Mouse (Mus musculus): ENCODE measurements around the gene Fam151a.

GRCm38 (mm10) chr4:106751726-106752125 is 18.0 kb downstream of the Fam151a start:
- TF ChIP-seq KAT2A (IDR thresholded peaks at IDR 0.05; ENCODE audit: insufficient replicate concordance, low read length) (no peak), TCF12 (IDR thresholded peaks at IDR 0.05; ENCODE audit: low read depth, low read length) (no peak), CTCF (conservative IDR thresholded peaks at IDR 0.05 in 1 of 2, IDR thresholded peaks at IDR 0.05 in 1 of 2; ENCODE audit: low read depth in 2 of 2, low read length in 2 of 2) (no peak), EP300 (IDR thresholded peaks at IDR 0.05; ENCODE audit: low read length) (no peak)
